Mouse (Mus musculus): ENCODE measurements around the gene Tmem86b. TPM values are rescaled to one million over a fixed set of nuclear protein-coding genes. Genes with fewer than 3 reads are reported as not detected.
"Not testable (repeated sequence)": the region's sequence is repeated elsewhere in the genome, so short reads cannot be mapped to it uniquely, and the experiment has no call there.

Tmem86b gene
- polyA plus RNA-seq, 1 experiment from 2014 or later: 3.1 TPM

DNA sequence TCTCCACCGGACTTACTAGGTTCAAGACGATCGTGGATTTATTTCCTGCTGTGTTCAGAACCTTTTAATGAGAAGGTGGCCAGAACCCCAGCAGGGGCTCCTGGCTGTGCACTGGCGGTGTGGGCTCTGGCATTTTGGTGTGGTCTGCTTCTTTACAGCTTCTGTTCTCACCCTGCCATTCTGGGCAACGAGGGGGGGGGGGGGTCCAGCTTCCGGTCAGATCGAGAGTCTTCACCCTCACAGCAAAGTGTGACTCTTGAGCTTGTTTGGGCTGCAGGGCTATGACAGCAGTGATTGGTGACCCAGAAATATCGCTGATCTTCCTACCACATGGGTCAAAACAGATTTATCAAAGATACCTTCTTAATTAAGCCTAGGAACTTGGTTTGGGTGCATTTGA, 18.8 kb downstream of the Tmem86b start:
- Histone ChIP-seq H3K9ac (replicated peaks) (no peak overlapping the region), H3K27me3 (no peaks in the 10 kb centered on the region), H3K9me3 (no peaks in the 10 kb centered on the region), H3K4me1 (no peaks in the 10 kb centered on the region), H3K4me2 (replicated peaks) (no peak overlapping the region), H3K27ac (replicated peaks) (no peak overlapping the region), H3K4me3 (no peak overlapping the region), H3K36me3 (no peaks in the 10 kb centered on the region)
- no peak for ATAC-seq (replicated peaks)
- WGBS: 57% methylated on average over 8 of the region's 8 CpGs

DNA sequence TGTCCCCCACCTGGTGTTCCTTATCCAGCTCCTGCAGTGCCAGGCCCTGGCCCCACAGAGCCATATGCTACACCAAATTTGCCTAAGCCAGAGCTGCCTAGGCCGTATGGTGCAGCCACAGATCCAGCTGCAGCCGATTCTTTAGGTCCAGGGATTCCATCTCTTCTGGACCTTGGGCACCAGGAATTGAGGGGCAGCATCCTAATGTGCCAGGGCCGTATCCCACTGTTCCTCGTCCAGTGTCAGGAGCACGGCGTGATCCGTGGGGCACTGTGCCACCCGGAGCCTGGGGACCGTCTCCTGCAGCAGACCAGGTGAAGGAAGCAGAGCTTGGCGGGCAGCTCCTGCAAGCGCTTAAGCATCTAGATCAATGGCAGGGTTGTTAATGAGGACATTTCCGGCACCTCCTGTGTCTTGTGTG, 19.3 kb downstream of the Tmem86b start:
- Histone ChIP-seq H3K9me3 (no peaks in the 10 kb centered on the region), H3K4me3 (no peak overlapping the region), H3K36me3 (no peaks in the 10 kb centered on the region), H3K27me3 (no peaks in the 10 kb centered on the region), H3K27ac (replicated peaks) (no peak overlapping the region), H3K4me1 (no peaks in the 10 kb centered on the region), H3K4me2 (replicated peaks) (no peak overlapping the region), H3K9ac (replicated peaks) (no peak overlapping the region)
- ATAC-seq (replicated peaks): no peak
- 77% methylated on average over 12 of the region's 12 CpGs for WGBS

DNA sequence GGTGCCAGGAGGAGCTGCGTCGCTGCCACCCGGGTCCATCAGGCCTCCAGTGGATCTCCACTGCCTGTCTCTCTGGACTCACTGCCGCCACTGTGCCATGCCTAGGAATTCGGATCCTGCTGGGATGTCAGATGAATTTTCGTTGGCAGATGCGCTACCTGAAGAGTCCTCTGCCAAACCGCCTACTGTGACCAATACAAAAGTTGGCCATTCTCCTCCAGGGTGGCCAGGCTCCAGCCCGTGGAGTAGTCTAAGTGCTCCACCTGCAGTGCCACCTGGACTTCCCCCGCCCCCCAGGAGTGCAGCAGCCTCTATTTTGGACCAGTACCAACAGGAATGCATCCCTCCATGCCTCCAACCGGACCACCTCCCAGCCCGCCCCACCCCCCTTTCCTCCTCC, 19.7 kb downstream of the Tmem86b start:
- Histone ChIP-seq H3K4me3 (no peak overlapping the region), H3K4me2 (replicated peaks) (no peak overlapping the region), H3K4me1 (no peaks in the 10 kb centered on the region), H3K27ac (replicated peaks) (no peak overlapping the region), H3K9ac (replicated peaks) (no peak overlapping the region), H3K27me3 (no peaks in the 10 kb centered on the region), H3K9me3 (no peaks in the 10 kb centered on the region), H3K36me3 (no peaks in the 10 kb centered on the region)
- no peak for ATAC-seq (replicated peaks)
- 82% methylated on average over 12 of the region's 12 CpGs for WGBS

DNA sequence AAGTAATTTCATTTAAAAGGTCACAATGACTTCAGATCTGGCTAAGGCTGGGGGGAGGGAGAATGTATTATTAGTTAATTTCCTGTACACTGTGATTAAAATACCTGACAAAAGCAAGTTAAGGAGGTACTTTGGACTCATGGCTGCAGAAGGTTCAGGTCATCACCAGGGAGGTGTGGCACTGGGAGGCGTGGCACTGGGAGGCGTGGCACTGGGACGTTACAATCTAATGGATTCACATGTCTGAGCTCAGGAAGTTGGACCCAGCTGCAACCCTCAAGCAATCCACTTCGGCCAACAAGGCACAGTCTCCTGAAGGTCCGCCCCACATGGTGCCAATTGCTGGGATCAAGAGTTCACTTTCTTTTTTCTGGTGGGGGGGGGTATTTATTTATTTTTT, 23.2 kb downstream of the Tmem86b start:
- Histone ChIP-seq H3K4me2 (replicated peaks) (no peak overlapping the region), H3K9me3 (no peaks in the 10 kb centered on the region), H3K4me3 (no peak overlapping the region), H3K36me3 (no peaks in the 10 kb centered on the region), H3K27ac (replicated peaks) (no peak overlapping the region), H3K27me3 (no peaks in the 10 kb centered on the region), H3K9ac (replicated peaks) (no peak overlapping the region), H3K4me1 (no peaks in the 10 kb centered on the region)
- WGBS: 66% methylated on average over 5 of the region's 5 CpGs
- no peak for ATAC-seq (replicated peaks)

DNA sequence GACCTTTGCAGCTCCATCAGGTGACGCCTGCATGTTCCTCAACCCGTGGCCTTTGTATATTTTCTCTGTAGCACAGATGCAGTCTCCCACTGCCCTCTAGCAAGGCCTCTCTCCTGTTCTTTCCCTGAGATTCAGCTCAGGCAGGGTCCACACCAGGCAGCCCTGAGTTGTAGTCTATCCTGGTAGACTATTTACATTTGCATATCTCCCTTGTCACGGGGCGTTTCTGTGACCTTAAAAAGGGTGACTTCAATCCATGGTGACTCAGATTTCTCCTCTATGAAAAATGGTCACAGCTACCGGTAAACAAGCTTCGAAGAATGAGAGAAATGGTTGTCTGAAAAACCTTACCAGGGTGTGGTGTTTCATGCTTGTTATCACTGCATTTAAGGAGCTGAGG, 27.3 kb downstream of the Tmem86b start, which contains the start of gene Ptprh:
Gene Ptprh (minus strand): TSS at position 169 of the 400 bp plus-strand sequence.
- 81% methylated on average over 6 of the region's 6 CpGs for WGBS
- Histone ChIP-seq H3K36me3 (no peaks in the 10 kb centered on the region), H3K4me2 (replicated peaks) (no peak within 1 kb of the TSS), H3K4me3 (no peak within 1 kb of the TSS), H3K9me3 (no peaks in the 10 kb centered on the region), H3K27me3 (no peaks in the 10 kb centered on the region), H3K9ac (replicated peaks) (no peak within 1 kb of the TSS), H3K27ac (replicated peaks) (no peak within 1 kb of the TSS), H3K4me1 (no peaks in the 10 kb centered on the region)
- no peak for ATAC-seq (replicated peaks)

DNA sequence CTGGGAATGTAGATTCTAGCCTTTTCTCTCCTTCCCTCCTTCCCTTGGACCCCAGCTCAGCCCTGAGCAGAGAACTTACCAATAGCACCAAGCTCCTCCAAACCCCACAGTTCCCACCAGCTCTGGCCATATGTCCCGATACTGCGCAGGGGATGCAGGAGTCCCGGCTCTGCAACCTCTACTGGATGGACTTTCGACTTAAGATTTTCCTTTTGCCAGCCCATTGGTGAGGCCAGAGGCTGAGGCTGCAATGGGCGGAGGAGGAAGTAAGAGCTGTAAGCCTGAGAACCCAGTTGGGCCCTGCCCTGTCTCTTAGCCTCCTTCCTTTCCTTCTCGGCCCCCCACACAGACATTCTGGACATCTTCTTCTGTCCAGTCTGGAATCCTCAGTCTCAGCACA, 28.3 kb downstream of the Tmem86b start:
- no peaks in the 10 kb centered on the region for H3K9me3 ChIP-seq
- no peak for ATAC-seq (replicated peaks)
- no peaks in the 10 kb centered on the region for H3K4me1 ChIP-seq
- no peak overlapping the region for H3K9ac ChIP-seq (replicated peaks)
- no peak overlapping the region for H3K4me2 ChIP-seq (replicated peaks)
- no peaks in the 10 kb centered on the region for H3K27me3 ChIP-seq
- no peaks in the 10 kb centered on the region for H3K36me3 ChIP-seq
- WGBS: 85% methylated on average over 6 of the region's 6 CpGs
- H3K4me3 ChIP-seq: no peak overlapping the region
- H3K27ac ChIP-seq (replicated peaks): no peak overlapping the region

DNA sequence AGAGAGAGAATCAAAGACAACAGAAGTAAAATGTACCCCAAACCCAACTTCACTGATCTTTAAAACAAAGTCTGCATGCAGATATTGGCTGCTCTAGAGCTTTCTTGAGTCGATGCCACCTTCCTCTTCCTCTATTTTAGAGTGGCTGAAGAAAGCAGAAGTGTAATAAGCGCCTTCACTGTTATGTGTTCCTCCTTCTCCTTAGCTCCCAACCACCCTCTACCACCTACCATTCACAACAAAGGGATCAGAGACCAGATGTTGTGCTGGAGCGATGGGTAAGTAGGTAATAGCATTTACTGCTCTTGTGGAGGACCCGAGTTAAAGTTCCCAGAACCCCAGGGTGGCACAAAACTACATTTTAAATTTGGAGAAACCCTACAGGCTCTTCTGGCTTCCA, 34.2 kb downstream of the Tmem86b start:
- H3K27ac ChIP-seq (replicated peaks); H3K4me2 ChIP-seq (replicated peaks); H3K36me3 ChIP-seq; ATAC-seq (replicated peaks); H3K4me3 ChIP-seq; H3K9me3 ChIP-seq; H3K27me3 ChIP-seq; H3K9ac ChIP-seq (replicated peaks); H3K4me1 ChIP-seq: not testable (repeated sequence)
- WGBS: 72% methylated on average over 4 of the region's 4 CpGs

DNA sequence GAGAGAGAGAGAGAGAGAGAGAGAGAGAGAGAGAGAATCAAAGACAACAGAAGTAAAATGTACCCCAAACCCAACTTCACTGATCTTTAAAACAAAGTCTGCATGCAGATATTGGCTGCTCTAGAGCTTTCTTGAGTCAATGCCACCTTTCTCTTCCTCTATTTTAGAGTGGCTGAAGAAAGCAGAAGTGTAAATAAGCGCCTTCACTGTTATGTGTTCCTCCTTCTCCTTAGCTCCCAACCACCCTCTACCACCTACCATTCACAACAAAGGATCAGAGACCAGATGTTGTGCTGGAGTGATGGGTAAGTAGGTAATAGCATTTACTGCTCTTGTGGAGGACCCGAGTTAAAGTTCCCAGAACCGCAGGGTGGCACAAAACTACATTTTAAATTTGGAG, 49.7 kb downstream of the Tmem86b start:
- not testable (repeated sequence) for ATAC-seq (replicated peaks); H3K36me3 ChIP-seq; H3K27ac ChIP-seq (replicated peaks); H3K4me3 ChIP-seq; H3K27me3 ChIP-seq; H3K9ac ChIP-seq (replicated peaks); H3K4me1 ChIP-seq; H3K4me2 ChIP-seq (replicated peaks); H3K9me3 ChIP-seq
- 85% methylated on average over 3 of the region's 3 CpGs for whole genome bisulfite sequencing

Small RNA genes within 50 kb of the gene (microRNA-seq; reads per million reads assigned to microRNA genes)
- not detected for gene Gm23577

Other genes with a start within 250 kb of the Tmem86b start
- 0.06 TPM in 1 of 2 replicates, not detected in the other for gene Gp6, start 233.7 kb downstream of the Tmem86b start, polyA plus RNA-seq (2015; fragmentation: Nextera tagmentation; extraction: Ambion mirVana)
- 34.8 and 37.3 TPM in 2 replicates for gene Rdh13, start 185.8 kb downstream of the Tmem86b start, polyA plus RNA-seq (2015; fragmentation: Nextera tagmentation; extraction: Ambion mirVana)
- gene Eps8l1, start 170.7 kb downstream of the Tmem86b start, polyA plus RNA-seq (2015; fragmentation: Nextera tagmentation; extraction: Ambion mirVana): 7.0 TPM in 2 replicates
- gene Ppp1r12c, start 129.7 kb downstream of the Tmem86b start, polyA plus RNA-seq (2015; fragmentation: Nextera tagmentation; extraction: Ambion mirVana): 48.4 and 50.3 TPM in 2 replicates
- 2.5 and 2.6 TPM in 2 replicates for gene Tnnt1, start 115.0 kb downstream of the Tmem86b start, polyA plus RNA-seq (2015; fragmentation: Nextera tagmentation; extraction: Ambion mirVana)
- 1.8 and 1.9 TPM in 2 replicates for gene Tnni3, start 107.2 kb downstream of the Tmem86b start, polyA plus RNA-seq (2015; fragmentation: Nextera tagmentation; extraction: Ambion mirVana)
- gene Dnaaf3, start 99.0 kb downstream of the Tmem86b start, polyA plus RNA-seq (2015; fragmentation: Nextera tagmentation; extraction: Ambion mirVana): 1.6 and 1.7 TPM in 2 replicates
- 158 and 164 TPM in 2 replicates for gene Syt5, start 83.9 kb downstream of the Tmem86b start, polyA plus RNA-seq (2015; fragmentation: Nextera tagmentation; extraction: Ambion mirVana)
- gene Ptprh, start 27.4 kb downstream of the Tmem86b start, polyA plus RNA-seq (2015; fragmentation: Nextera tagmentation; extraction: Ambion mirVana): 0.24 and 0.52 TPM in 2 replicates
- 9.2 and 9.3 TPM in 2 replicates for gene Ppp6r1, start 27.6 kb upstream of the Tmem86b start, polyA plus RNA-seq (2015; fragmentation: Nextera tagmentation; extraction: Ambion mirVana)
- 142 and 146 TPM in 2 replicates for gene Hspbp1, start 53.6 kb upstream of the Tmem86b start, polyA plus RNA-seq (2015; fragmentation: Nextera tagmentation; extraction: Ambion mirVana)
- 6.7 and 7.9 TPM in 2 replicates for gene Brsk1, start 59.2 kb upstream of the Tmem86b start, polyA plus RNA-seq (2015; fragmentation: Nextera tagmentation; extraction: Ambion mirVana)
- gene Tmem150b, start 93.8 kb upstream of the Tmem86b start, polyA plus RNA-seq (2015; fragmentation: Nextera tagmentation; extraction: Ambion mirVana): 0.08 and 0.24 TPM in 2 replicates
- 64.3 and 70.6 TPM in 2 replicates for gene Kmt5c, start 108.7 kb upstream of the Tmem86b start, polyA plus RNA-seq (2015; fragmentation: Nextera tagmentation; extraction: Ambion mirVana)
- gene Cox6b2, start 121.7 kb upstream of the Tmem86b start, polyA plus RNA-seq (2015; fragmentation: Nextera tagmentation; extraction: Ambion mirVana): 13.7 and 14.1 TPM in 2 replicates
- gene Fam71e2, start 139.9 kb upstream of the Tmem86b start, polyA plus RNA-seq (2015; fragmentation: Nextera tagmentation; extraction: Ambion mirVana): not detected in 2 replicates
- gene Il11, start 151.4 kb upstream of the Tmem86b start, polyA plus RNA-seq (2015; fragmentation: Nextera tagmentation; extraction: Ambion mirVana): 0.56 and 1.2 TPM in 2 replicates
- not detected in 2 replicates for gene Tmem190, start 151.5 kb upstream of the Tmem86b start, polyA plus RNA-seq (2015; fragmentation: Nextera tagmentation; extraction: Ambion mirVana)
- gene Tmem238, start 158.2 kb upstream of the Tmem86b start, polyA plus RNA-seq (2015; fragmentation: Nextera tagmentation; extraction: Ambion mirVana): 3.5 TPM in 2 replicates
- 224 and 256 TPM in 2 replicates for gene Rpl28, start 161.5 kb upstream of the Tmem86b start, polyA plus RNA-seq (2015; fragmentation: Nextera tagmentation; extraction: Ambion mirVana)
- gene Ube2s, start 181.2 kb upstream of the Tmem86b start, polyA plus RNA-seq (2015; fragmentation: Nextera tagmentation; extraction: Ambion mirVana): 363 and 383 TPM in 2 replicates
- 8.8 and 10.7 TPM in 2 replicates for gene Shisa7, start 213.3 kb upstream of the Tmem86b start, polyA plus RNA-seq (2015; fragmentation: Nextera tagmentation; extraction: Ambion mirVana)
- 3.7 and 4.8 TPM in 2 replicates for gene Isoc2b, start 238.8 kb upstream of the Tmem86b start, polyA plus RNA-seq (2015; fragmentation: Nextera tagmentation; extraction: Ambion mirVana)
- 0.65 and 0.76 TPM in 2 replicates for gene Isoc2a, start 245.7 kb upstream of the Tmem86b start, polyA plus RNA-seq (2015; fragmentation: Nextera tagmentation; extraction: Ambion mirVana)

Measured in forebrain, embryonic 15.5 days (tissue).